Mouse (Mus musculus): ENCODE data around the gene Krtap5-4. TPM values are rescaled to one million over a fixed set of nuclear protein-coding genes. Genes with fewer than 3 reads are reported as not detected.

Gene Krtap5-4
- total and polyA plus RNA-seq, 3 experiments, result not detected

DNA sequence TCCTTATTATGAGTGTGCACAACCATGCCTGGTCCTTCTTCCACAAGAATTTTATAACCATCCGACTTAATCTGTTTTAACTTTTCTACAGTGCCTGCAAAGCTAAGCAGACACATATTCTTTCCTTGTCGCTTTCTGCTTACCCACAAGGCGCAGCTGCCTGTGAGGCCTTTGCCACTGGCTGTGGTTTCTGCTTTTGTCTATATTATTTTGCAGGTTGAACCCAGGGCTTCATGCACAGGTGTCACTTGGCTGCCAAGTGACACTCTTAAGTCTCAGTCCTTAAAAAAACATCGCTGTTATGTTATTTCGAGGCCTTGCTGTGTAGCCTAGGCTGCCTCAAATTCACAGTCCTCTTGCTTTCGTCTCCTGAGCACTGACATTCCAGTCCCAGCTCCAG, 19.3 kb downstream of the Krtap5-4 start:
- peaks cover 63% of the 10 kb centered on the region for H3K27me3 ChIP-seq (replicated peaks)
- no peaks in the 10 kb centered on the region for H3K79me2 ChIP-seq (replicated peaks; ENCODE audit: control insufficient read depth, extremely low read depth, insufficient read depth, poor library complexity, severe bottlenecking)
- in situ Hi-C loops (cut with MboI; ENCODE audit: low pct_ligation_motif_present, low pct_unique_long_range_greater_than_20kb, low sequenced_read_pairs), result no loop called here
- H3K4me1 ChIP-seq (ENCODE audit: control insufficient read depth in 1 of 2, insufficient read depth in 2 of 2), result no peaks in the 10 kb centered on the region
- H3K27ac ChIP-seq (ENCODE audit: insufficient read depth, low read depth), result no peak overlapping the region
- no peak overlapping the region for H3K9ac ChIP-seq (ENCODE audit: insufficient read depth, low read depth)
- no peak for DNase-seq (ENCODE audit: extremely low read depth)
- H3K9me3 ChIP-seq (replicated peaks; ENCODE audit: low read length), result no peaks in the 10 kb centered on the region
- dilution Hi-C loops (cut with MboI; ENCODE audit: extremely low pct_ligation_motif_present, extremely low pct_unique_long_range_greater_than_20kb, low sequenced_read_pairs), result no loop called here
- TF ChIP-seq NRF1 (IDR thresholded peaks at IDR 0.05; ENCODE audit: low read depth, low read length) (no peak), PAX5 (IDR thresholded peaks at IDR 0.05; ENCODE audit: low read length) (no peak), POLR2AphosphoS2 (IDR thresholded peaks at IDR 0.05; ENCODE audit: low read depth, low read length) (no peak), ELF1 (IDR thresholded peaks at IDR 0.05; ENCODE audit: low read depth, low read length) (no peak), ZKSCAN1 (IDR thresholded peaks at IDR 0.05; ENCODE audit: borderline replicate concordance, low read depth, low read length) (no peak), ZC3H11A (IDR thresholded peaks at IDR 0.05; ENCODE audit: low read depth, low read length) (no peak), RCOR1 (conservative IDR thresholded peaks at IDR 0.05; ENCODE audit: low read depth, low read length) (no peak), MXI1 (IDR thresholded peaks at IDR 0.05; ENCODE audit: low read depth, low read length) (no peak), CHD1 (IDR thresholded peaks at IDR 0.05; ENCODE audit: low read depth, low read length) (no peak), JUN (IDR thresholded peaks at IDR 0.05; ENCODE audit: insufficient read depth, low read depth, low read length) (no peak), SMC3 (IDR thresholded peaks at IDR 0.05; ENCODE audit: low read depth, low read length) (no peak), HCFC1 (IDR thresholded peaks at IDR 0.05; ENCODE audit: low read depth, low read length) (no peak), IRF4 (IDR thresholded peaks at IDR 0.05; ENCODE audit: low read depth, low read length) (no peak), RAD21 (IDR thresholded peaks at IDR 0.05; ENCODE audit: low read depth, low read length) (no peak)
- no peak overlapping the region for H3K4me3 ChIP-seq (replicated peaks in 1 of 3; ENCODE audit: low read depth in 2 of 3, low read length in 2 of 3, poor library complexity in 1 of 3)
- H3K36me3 ChIP-seq (replicated peaks in 1 of 2; ENCODE audit: control insufficient read depth in 1 of 2, insufficient read depth in 1 of 2, low read length in 1 of 2), result no peaks in the 10 kb centered on the region
- H3K4me2 ChIP-seq (ENCODE audit: insufficient read depth, low read depth, poor library complexity, severe bottlenecking), result no peak overlapping the region

DNA sequence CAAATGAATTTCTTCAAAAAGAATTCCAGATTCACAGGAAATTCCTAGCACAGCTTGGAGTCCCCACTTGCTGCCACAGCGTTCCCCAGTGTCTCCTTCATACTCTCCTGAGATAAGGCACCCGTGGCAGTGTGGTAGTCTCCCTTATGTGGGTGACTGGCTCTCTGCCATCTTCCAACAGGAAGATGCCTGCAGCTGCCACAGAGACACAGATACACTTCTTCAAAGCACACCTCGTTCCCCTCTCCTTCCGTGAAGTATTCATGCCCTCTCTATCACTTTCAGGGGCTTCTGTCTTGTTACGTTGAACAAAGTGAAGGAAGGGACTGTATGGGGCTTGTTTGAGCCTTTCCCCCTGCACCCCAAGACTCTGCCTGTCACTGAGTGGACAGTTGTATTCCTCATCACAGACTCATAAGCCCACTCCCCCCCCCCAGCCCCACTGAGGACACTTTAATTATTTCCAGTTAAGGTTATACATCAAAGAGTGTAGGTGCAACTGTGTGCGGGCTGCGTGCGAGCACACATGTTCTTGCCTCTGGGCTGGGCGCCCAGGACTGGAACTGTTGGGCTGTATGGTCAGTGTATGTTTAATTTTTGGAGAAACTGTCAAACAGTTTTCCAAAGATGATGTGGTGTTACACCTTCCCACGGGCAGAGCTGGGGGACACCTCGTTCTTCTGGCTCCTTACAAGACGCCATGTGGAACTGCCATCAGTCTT, 20.2 kb downstream of the Krtap5-4 start:
- Histone ChIP-seq H3K4me3 (replicated peaks in 1 of 3; ENCODE audit: low read depth in 2 of 3, low read length in 2 of 3, poor library complexity in 1 of 3) (no peak overlapping the region), H3K9me3 (replicated peaks; ENCODE audit: low read length) (no peaks in the 10 kb centered on the region), H3K79me2 (replicated peaks; ENCODE audit: control insufficient read depth, extremely low read depth, insufficient read depth, poor library complexity, severe bottlenecking) (no peaks in the 10 kb centered on the region), H3K27me3 (replicated peaks) (peaks cover 62% of the 10 kb centered on the region), H3K4me1 (ENCODE audit: control insufficient read depth in 1 of 2, insufficient read depth in 2 of 2) (no peaks in the 10 kb centered on the region), H3K27ac (ENCODE audit: insufficient read depth, low read depth) (no peak overlapping the region), H3K9ac (ENCODE audit: insufficient read depth, low read depth) (no peak overlapping the region), H3K4me2 (ENCODE audit: insufficient read depth, low read depth, poor library complexity, severe bottlenecking) (no peak overlapping the region), H3K36me3 (replicated peaks in 1 of 2; ENCODE audit: control insufficient read depth in 1 of 2, insufficient read depth in 1 of 2, low read length in 1 of 2) (no peaks in the 10 kb centered on the region)
- no peak for DNase-seq (ENCODE audit: extremely low read depth)
- dilution Hi-C loops (cut with MboI; ENCODE audit: extremely low pct_ligation_motif_present, extremely low pct_unique_long_range_greater_than_20kb, low sequenced_read_pairs), result no loop called here
- TF ChIP-seq ZMIZ1 (IDR thresholded peaks at IDR 0.05; ENCODE audit: low read depth, low read length) (no peak), RAD21 (IDR thresholded peaks at IDR 0.05; ENCODE audit: low read depth, low read length) (no peak), BHLHE40 (IDR thresholded peaks at IDR 0.05; ENCODE audit: low read depth, low read length) (no peak), JUN (IDR thresholded peaks at IDR 0.05; ENCODE audit: insufficient read depth, low read depth, low read length) (no peak), CHD1 (IDR thresholded peaks at IDR 0.05; ENCODE audit: low read depth, low read length) (no peak), SIN3A (IDR thresholded peaks at IDR 0.05; ENCODE audit: low read length) (no peak), ZNF384 (IDR thresholded peaks at IDR 0.05; ENCODE audit: low read depth, low read length) (no peak), MAX (IDR thresholded peaks at IDR 0.05; ENCODE audit: low read length) (no peak), NRF1 (IDR thresholded peaks at IDR 0.05; ENCODE audit: low read depth, low read length) (no peak), RCOR1 (conservative IDR thresholded peaks at IDR 0.05; ENCODE audit: low read depth, low read length) (no peak), JUND (conservative IDR thresholded peaks at IDR 0.05; ENCODE audit: low read depth, low read length) (no peak), TCF12 (IDR thresholded peaks at IDR 0.05; ENCODE audit: low read depth, low read length) (no peak), CHD2 (IDR thresholded peaks at IDR 0.05; ENCODE audit: low read length) (no peak)
- in situ Hi-C loops (cut with MboI; ENCODE audit: low pct_ligation_motif_present, low pct_unique_long_range_greater_than_20kb, low sequenced_read_pairs), result no loop called here

All from CH12.LX (cell line).